Comparison of ENCODE assay signal across 18 mouse cellular contexts in genomic region chr11:34337907-34338306, GRCm38 (mm10). TPM values are rescaled to one million over a fixed set of nuclear protein-coding genes. Genes with fewer than 3 reads are reported as not detected.
DNase-seq lines count a peak whose midpoint lies in the region; TF ChIP-seq lines count a peak whose summit lies in the region.
"Had no signal": no experiment of that assay in that cellular context is flagged by ENCODE, and none has a peak within 500 bp of the region (broad histone marks: within the 10 kb centered on the region; RNA-seq: fewer than 3 reads in every experiment).

No protein-coding gene starts in this region.

- H3K4me1 ChIP-seq in CH12.LX (ENCODE audit: control insufficient read depth in 1 of 2, insufficient read depth in 2 of 2): peaks cover 10 to 28% of the 10 kb centered on the region in 2 experiments
- H3K4me1 ChIP-seq in bone marrow, adult 2 months (ENCODE audit: control insufficient read depth, insufficient read depth, low read length): no peaks in the 10 kb centered on the region

- dilution Hi-C loops in CH12.LX (cut with MboI; ENCODE audit: extremely low pct_ligation_motif_present, extremely low pct_unique_long_range_greater_than_20kb, low sequenced_read_pairs): no loop called here

- no peak overlapping the region for H3K27ac ChIP-seq in layer of hippocampus, adult 2 months
- H3K27ac ChIP-seq in CH12.LX (ENCODE audit: insufficient read depth, low read depth): no peak overlapping the region
- H3K27ac ChIP-seq in bone marrow, adult 2 months (ENCODE audit: control insufficient read depth, insufficient read depth, low read depth, low read length, poor library complexity): no peak overlapping the region
- H3K27ac ChIP-seq: forebrain, embryonic 10.5 days; heart, embryonic 15.5 days; hindbrain, embryonic 12.5 days had no signal

- 78% methylated on average over 1 of the region's 1 CpGs for WGBS in bone marrow, adult 2 months

- in situ Hi-C loops in CH12.LX (cut with MboI; ENCODE audit: low pct_ligation_motif_present, low pct_unique_long_range_greater_than_20kb, low sequenced_read_pairs): no loop called here

- TF ChIP-seq EP300 in CH12.LX (IDR thresholded peaks at IDR 0.05; ENCODE audit: low read length): no peak

- no peak overlapping the region for H3K4me3 ChIP-seq in layer of hippocampus, adult 2 months
- H3K4me3 ChIP-seq in CH12.LX (replicated peaks in 1 of 3; ENCODE audit: low read depth in 2 of 3, low read length in 2 of 3, poor library complexity in 1 of 3): no peak overlapping the region
- no peak overlapping the region for H3K4me3 ChIP-seq in bone marrow, adult 2 months (replicated peaks; ENCODE audit: control insufficient read depth, low read depth, low read length)
- H3K4me3 ChIP-seq: forebrain, embryonic 10.5 days; heart, embryonic 15.5 days; hindbrain, embryonic 12.5 days had no signal

- DNase-seq in layer of hippocampus, adult 2 months (ENCODE audit: low spot score in 2 of 2): no peak
- no peak for DNase-seq in layer of hippocampus, adult 18-20 months (ENCODE audit: low spot score in 2 of 2)
- DNase-seq in 3T3-L1 (ENCODE audit: low read depth, low spot score): peak; percentile 1
- peak; percentile 48 for DNase-seq in CH12.LX (ENCODE audit: extremely low read depth)
- no peak for DNase-seq in B cell, adult 2 months
- DNase-seq in cerebellum, adult 11 months: no peak
- no peak for DNase-seq in gastrocnemius, adult 18-20 months (ENCODE audit: low spot score)
- DNase-seq: cerebellum, adult 11-12 months; kidney, adult 18-20 months; kidney, postnatal 36 days; left cerebral cortex, postnatal 4 days; midbrain, embryonic 14.5 days; right cerebral cortex, postnatal 25 days had no signal

- peaks cover 32 to 89% of the 10 kb centered on the region in 2 experiments for H3K36me3 ChIP-seq in CH12.LX (replicated peaks in 1 of 2; ENCODE audit: control insufficient read depth in 1 of 2, insufficient read depth in 1 of 2, low read length in 1 of 2)
- H3K36me3 ChIP-seq: forebrain, embryonic 10.5 days; heart, embryonic 15.5 days; hindbrain, embryonic 12.5 days had no signal

- no peaks in the 10 kb centered on the region for H3K79me2 ChIP-seq in CH12.LX (replicated peaks; ENCODE audit: control insufficient read depth, extremely low read depth, insufficient read depth, poor library complexity, severe bottlenecking)

- no peak overlapping the region for H3K9ac ChIP-seq in CH12.LX (ENCODE audit: insufficient read depth, low read depth)
- H3K9ac ChIP-seq: heart, embryonic 15.5 days; hindbrain, embryonic 12.5 days had no signal

- peaks cover 2% of the 10 kb centered on the region for H3K9me3 ChIP-seq in CH12.LX (replicated peaks; ENCODE audit: low read length)
- H3K9me3 ChIP-seq: forebrain, embryonic 10.5 days; heart, embryonic 15.5 days; hindbrain, embryonic 12.5 days had no signal

- TF ChIP-seq RAD21 in CH12.LX (IDR thresholded peaks at IDR 0.05; ENCODE audit: low read depth, low read length): peak; percentile 27

- TF ChIP-seq POLR2A in CH12.LX (IDR thresholded peaks at IDR 0.05; ENCODE audit: low read depth, low read length): no peak
- no peak for TF ChIP-seq POLR2A in bone marrow, adult 2 months (IDR thresholded peaks at IDR 0.05; ENCODE audit: borderline replicate concordance, control insufficient read depth, low read depth, low read length)

- H3K4me2 ChIP-seq in CH12.LX (ENCODE audit: insufficient read depth, low read depth, poor library complexity, severe bottlenecking): no peak overlapping the region
- H3K4me2 ChIP-seq: heart, embryonic 15.5 days; hindbrain, embryonic 12.5 days had no signal

- TF ChIP-seq CTCF in layer of hippocampus, adult 2 months (conservative IDR thresholded peaks at IDR 0.05): peak; percentile 68
- TF ChIP-seq CTCF in CH12.LX (conservative IDR thresholded peaks at IDR 0.05 in 1 of 2, IDR thresholded peaks at IDR 0.05 in 1 of 2; ENCODE audit: low read depth in 2 of 2, low read length in 2 of 2): peak; percentile 59 to 61
- TF ChIP-seq CTCF in bone marrow, adult 2 months (IDR thresholded peaks at IDR 0.05; ENCODE audit: control insufficient read depth, insufficient read depth, low read length): 0 out of 2 replicates have a peak, but pooled peaks have one; percentile 5

- no peaks in the 10 kb centered on the region for H3K27me3 ChIP-seq in CH12.LX (replicated peaks)
- H3K27me3 ChIP-seq: heart, embryonic 15.5 days; hindbrain, embryonic 12.5 days had no signal

TF ChIP-seq in CH12.LX, 34 proteins besides CTCF, POLR2A, EP300 and RAD21:
- TF ChIP-seq ZKSCAN1 (IDR thresholded peaks at IDR 0.05; ENCODE audit: borderline replicate concordance, low read depth, low read length): peak; percentile 82
- TF ChIP-seq USF2 (conservative IDR thresholded peaks at IDR 0.05; ENCODE audit: low read depth, low read length): no peak

RNA-seq across cellular contexts. Expression of gene Fam196b, which starts 23.3 kb away (rescaled TPM):
- under 1 TPM; 0.47 to 0.74 TPM for total RNA-seq in layer of hippocampus, adult 2 months (2021)
- total RNA-seq in layer of hippocampus, adult 18-20 months (2021): under 1 TPM; 0.74 to 0.79 TPM
- 0.38 and 0.42 TPM in 2 replicates for total RNA-seq in CH12.LX (2012; rRNA removed)
- not detected in 2 replicates for total RNA-seq in CH12.LX (2014; rRNA removed)
- polyA plus RNA-seq in CH12.LX (2012; ENCODE audit: insufficient read length, low read depth): 0.13 and 0.14 TPM in 2 replicates
- not detected in 2 replicates for polyA plus RNA-seq in bone marrow, adult 2 months (2011; ENCODE audit: insufficient read depth, insufficient read length, low replicate concordance, missing spikeins)
- total RNA-seq in gastrocnemius, adult 18-20 months (2021): 1 to 10 TPM; 1.3 to 1.4 TPM
- total RNA-seq: granulocyte monocyte progenitor cell, adult 5-6 weeks had no signal

Comparison
In these comparisons a context has a peak if more than half of its experiments do, and no peak if none do; other contexts are left out.
1. DNase-seq: peak in 3T3-L1 (single experiment) and CH12.LX (single experiment); none in layer of hippocampus, adult 2 months (0 of 2), layer of hippocampus, adult 18-20 months (0 of 2), B cell, adult 2 months (0 of 2), cerebellum, adult 11 months (single experiment) and gastrocnemius, adult 18-20 months (single experiment).
2. CTCF ChIP-seq: peak in every context shown above with its lines; median percentile 68 in layer of hippocampus, adult 2 months; 60 in CH12.LX; 5 in bone marrow, adult 2 months.